Mouse (Mus musculus): Measurements from ENCODE around the gene Unc13c.

The Unc13c gene

GRCm38 (mm10) chr9:73638119-73638518, 330.6 kb downstream of the Unc13c start:
- in situ Hi-C loops (cut with MboI, MseI) = no loop called here

- in situ Hi-C loops (cut with MboI, MseI) = no loop called here
Measured at GRCm38 (mm10) chr9:73625171-73625570, 343.6 kb downstream of the Unc13c start.

- in situ Hi-C loops (cut with MboI, MseI) = no loop called here
Measured at GRCm38 (mm10) chr9:73612896-73613295, 355.9 kb downstream of the Unc13c start.

- in situ Hi-C loops (cut with MboI, MseI) = no loop called here
Measured at GRCm38 (mm10) chr9:73603921-73604320, 364.8 kb downstream of the Unc13c start.

GRCm38 (mm10) chr9:73565558-73565957, 403.2 kb downstream of the Unc13c start:
- in situ Hi-C loops (cut with MboI, MseI) = loop anchor here (5.0 kb wide), 1 partner anchor 412 kb away; no protein-coding TSS in a partner anchor

GRCm38 (mm10) chr9:73560037-73560436, 408.7 kb downstream of the Unc13c start:
- in situ Hi-C loops (cut with MboI, MseI) = no loop called here

- in situ Hi-C loops (cut with MboI, MseI) = no loop called here
Measured at GRCm38 (mm10) chr9:73557805-73558204, 411.0 kb downstream of the Unc13c start.

- in situ Hi-C loops (cut with MboI, MseI) = no loop called here
Measured at GRCm38 (mm10) chr9:73555354-73555753, 413.4 kb downstream of the Unc13c start.

- in situ Hi-C loops (cut with MboI, MseI) = no loop called here
Measured at GRCm38 (mm10) chr9:73472568-73472967, 496.2 kb downstream of the Unc13c start.

GRCm38 (mm10) chr9:73462027-73462426, 506.7 kb downstream of the Unc13c start:
- in situ Hi-C loops (cut with MboI, MseI) = no loop called here

GRCm38 (mm10) chr9:73450009-73450408, 518.8 kb downstream of the Unc13c start:
- in situ Hi-C loops (cut with MboI, MseI) = no loop called here

GRCm38 (mm10) chr9:73449216-73449615, 519.5 kb downstream of the Unc13c start:
- in situ Hi-C loops (cut with MboI, MseI) = no loop called here

GRCm38 (mm10) chr9:73431925-73432324, 536.8 kb downstream of the Unc13c start:
- in situ Hi-C loops (cut with MboI, MseI) = no loop called here
